Mouse (Mus musculus) ovary, postnatal 14 days (tissue): ENCODE measurements at regions not wholly inside any gene's neighbourhood (a gene's known extent, or its start where the extent isn't known, plus 50 kb on each side); places are given as distances from the start of the nearest gene placed in this dataset.

ENCODE experiments used
- DNase-seq: peaks from one replicate; pipeline ENCODE4 v3.0.0; 2022; ENCODE audit warnings: low spot score

DNA sequence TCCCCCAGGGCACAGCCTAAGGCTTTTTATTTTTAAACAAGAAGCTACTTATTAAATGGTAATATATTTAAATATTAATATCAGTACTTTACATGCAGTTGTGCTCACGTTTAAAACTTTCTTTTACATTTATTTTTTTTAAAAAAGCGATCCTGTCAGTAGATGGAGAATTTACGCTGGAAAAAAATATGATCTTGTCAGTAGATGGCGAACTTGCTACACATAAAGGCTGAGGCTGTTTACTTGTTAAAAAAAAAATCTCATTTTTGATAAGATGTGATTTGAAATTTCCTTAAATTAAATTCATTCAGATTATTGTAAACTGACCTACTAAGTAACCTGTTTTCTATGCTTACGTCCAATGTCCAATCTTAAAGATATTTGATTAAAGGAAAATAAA is 441.7 kb upstream of the BB014433 start:
- DNase-seq = no peak

DNA sequence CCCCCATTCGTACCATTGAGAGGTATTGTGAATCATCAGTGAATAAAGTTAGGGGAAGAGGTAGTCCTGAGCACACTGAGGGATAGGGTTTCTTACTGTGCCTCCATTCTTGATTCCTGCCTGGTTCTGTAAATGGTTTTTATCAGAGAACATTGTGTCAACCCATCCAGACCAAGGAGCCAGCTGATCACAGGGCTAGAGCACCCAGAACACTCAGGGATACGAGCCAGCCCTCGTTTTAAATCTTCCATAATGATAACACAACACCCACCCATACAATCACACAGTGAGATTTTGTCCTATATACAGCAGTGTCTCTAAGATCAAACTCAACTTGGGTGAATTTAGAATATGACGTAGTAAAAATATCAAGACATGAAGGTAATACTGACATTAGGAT is 424.7 kb upstream of the BB014433 start:
- no peak for DNase-seq

DNA sequence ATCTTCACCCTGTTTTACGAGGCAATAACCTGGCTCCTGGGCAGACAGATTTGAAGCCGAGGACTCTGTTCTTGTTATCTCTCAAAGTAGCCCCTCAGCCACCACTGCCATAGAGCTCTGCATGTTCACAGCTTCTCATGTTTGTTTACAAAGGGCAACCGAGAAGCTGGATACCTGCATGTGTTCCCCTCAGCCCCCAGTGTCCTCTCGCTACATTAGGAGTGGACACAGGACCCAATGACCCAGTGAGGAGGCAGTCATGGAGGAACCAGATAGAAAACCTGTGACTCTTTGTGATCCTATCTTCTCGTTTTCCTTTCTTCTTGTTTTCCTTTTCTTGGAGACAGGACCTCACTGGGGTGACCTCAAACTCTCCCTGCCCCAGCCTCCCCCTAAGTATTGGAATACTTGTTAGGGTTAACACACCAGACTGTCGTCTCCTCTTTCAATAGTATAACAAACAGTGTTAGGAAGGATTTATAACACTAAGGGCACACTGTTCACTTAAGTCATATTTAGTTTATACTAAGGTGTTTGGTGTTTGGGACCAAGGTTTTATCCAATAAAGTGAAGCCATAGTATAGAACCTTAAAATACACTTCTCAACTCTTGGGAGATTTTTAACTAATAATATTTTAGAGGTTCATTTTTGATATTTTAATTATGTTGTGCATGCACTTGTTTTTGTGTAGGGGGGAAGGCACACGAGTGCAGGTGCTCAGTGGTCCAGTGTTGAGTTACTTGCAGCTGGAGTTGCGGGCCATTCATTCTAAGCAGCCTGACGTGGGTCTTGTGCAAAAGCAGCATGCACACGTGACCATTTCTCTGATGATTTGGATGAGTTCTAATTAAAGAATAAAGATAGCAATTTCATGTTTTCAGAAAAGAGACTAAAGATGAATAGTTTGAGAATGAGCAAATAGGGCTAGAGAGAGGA is 422.9 kb upstream of the BB014433 start:
- no peak for DNase-seq

DNA sequence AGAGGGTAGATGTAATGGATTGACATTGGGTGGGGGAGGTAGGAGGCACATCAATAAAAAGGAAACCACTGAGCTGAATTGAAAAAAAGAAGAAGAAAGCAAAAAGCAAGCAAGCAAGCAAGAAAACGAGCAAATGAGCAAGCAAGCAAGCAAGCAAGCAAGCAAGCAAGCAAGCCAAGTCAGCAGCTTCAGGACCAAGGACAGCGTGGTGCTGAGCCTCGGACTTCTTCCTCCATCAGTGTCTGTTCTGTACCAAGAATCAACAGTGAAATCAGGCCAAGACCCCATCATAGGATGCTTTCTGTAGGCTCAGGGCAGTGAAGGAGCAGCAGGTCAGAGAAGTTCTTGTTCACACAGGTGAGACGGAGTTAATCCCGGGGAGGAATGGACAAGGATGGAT is 392.7 kb upstream of the BB014433 start:
- peak; percentile 21 for DNase-seq

DNA sequence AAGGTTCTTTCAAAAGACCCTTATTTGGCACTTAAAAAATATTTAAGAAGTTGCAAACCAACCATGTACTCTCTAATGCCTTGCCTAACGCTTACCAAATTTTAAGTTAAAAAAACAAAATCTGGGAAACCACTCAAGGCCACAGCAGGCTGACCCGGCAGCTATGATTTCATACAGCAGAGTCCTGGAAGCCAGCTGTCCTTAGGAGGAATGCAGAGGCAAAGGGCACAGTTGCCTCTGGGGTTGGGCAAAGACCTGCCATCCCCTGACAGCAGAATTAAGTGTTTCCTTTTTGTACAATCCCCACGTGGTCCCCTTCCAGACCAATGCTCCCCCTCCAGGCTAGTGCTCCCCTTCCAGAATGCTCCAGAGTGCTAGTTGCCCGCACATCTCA is 348.8 kb upstream of the BB014433 start:
- DNase-seq = no peak

DNA sequence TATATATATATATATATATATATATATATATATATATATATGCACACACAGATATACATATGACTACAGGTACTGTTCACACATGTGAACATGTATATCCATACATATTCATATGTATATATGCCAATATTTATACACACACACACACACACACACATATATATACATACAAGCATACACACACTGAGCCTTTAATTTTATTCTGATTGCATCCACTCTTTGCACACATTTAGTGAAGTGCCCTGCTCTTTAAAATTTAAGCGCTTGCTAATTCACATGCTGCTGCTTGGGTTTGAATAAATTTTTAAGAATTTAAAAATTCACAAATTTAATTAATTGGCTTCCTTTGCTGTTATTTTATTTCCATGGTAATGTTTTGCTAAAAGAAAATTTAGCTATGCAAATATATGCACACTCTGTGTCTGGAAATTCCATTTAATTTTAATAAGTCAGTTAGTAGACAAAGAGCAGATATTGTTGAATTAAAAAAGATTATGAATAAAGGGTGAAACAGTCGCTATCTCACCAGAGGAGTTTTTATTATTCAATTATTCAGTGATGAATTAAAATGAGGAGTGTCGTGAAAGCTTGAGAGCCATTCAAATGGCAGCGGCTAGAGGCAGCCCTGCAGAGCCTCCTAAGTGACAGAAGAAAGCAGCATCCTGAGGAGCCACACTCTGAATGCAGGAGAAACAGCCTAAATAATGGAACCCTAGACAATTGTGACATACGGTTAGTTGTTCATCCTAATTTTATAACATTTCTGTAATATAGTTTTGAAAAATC is 348.3 kb upstream of the BB014433 start:
- no peak for DNase-seq

DNA sequence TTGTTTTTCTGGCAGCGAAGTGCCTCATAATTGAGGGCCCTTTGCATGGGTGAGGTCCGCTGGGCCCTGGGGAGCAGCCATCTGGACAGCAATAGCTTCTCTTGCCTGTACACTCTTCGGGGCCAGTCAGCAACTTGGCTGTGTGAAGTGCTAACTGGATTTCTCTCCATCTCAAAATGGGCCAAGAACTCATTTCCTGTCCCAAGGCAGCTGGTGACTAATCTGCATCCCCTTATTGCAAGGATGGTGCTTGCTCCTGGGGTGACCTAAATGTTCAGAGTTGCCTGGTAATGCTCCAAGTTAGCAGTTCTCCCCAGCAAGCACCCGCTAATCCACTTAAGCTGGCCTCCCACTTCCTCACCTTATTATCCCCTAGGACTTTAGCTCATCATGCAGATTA is 346.2 kb upstream of the BB014433 start:
- no peak for DNase-seq

DNA sequence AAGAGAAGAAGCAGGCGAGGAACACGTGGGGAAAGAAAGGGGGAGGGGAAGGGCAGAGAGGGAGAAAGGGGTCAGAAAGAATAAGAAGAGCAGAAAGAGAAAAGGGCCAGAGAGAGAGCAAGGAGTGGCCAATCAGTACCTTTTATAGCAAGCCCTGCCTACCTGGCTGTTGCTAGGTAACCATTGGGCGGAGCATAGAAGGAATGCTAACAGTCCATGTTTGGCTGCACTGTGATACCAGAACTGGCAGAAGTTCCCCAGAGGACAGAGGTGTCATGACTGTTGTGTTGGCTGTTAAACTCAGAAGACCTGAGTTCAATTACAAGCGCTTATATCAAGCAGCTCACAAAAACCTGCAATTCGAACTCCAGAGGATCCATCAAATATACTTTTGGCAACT is 342.9 kb upstream of the BB014433 start:
- no peak for DNase-seq

DNA sequence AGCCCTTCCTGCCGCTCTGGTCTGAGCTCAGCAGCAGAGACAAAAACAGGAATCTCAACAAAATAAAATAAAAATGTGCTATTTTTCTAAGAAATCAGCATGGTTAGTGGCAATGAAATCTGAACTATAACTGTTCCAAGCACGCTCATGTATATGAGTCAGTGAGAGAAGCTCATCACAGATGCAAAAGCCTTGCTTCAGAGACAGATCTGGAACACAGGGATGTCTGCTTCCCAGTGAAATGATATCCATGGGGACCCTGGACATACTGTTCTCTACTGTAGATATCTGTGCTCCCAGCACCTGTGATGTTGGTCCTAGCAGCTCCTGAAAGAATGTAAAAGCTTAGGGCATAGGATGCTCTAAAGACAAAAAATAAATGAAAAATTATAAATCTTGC is 321.2 kb upstream of the BB014433 start:
- DNase-seq = no peak

DNA sequence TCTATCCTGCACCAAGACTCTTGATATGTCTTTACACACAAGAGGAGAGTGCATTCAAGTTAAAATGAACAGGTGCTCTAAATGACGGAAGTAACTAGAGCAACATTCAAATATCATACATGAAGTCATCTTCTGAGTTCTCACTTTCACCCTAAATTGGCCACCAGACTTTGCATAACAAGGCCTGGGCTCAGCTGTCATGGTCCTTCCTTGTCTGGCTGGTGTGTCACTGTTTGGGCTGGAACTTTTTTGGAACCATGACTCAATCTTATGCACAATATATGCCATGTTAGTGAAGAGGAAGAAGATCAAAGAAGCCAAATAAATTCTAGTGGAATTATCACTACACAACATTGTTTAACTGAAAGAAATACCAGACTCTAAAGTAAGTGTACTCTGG is 318.7 kb upstream of the BB014433 start:
- DNase-seq = no peak

DNA sequence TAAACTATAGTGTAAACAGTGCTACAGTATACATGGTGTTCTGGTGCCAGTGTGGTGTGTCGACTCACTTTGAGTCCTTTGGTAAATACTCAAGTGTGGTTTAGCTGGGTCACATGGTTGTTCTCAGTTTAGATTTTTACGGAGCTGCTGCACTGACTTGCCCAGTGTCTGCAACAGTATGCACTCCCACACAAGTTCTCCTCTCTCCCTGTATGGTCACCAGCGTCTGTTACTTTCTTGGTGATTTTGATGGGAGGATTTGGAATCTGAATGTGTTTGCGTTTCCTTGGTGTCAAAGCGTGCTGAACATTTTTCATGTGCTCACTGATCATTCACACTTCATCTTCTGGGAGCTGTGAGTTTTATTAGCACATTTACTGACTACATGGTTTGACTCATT is 298.3 kb upstream of the BB014433 start:
- no peak for DNase-seq

DNA sequence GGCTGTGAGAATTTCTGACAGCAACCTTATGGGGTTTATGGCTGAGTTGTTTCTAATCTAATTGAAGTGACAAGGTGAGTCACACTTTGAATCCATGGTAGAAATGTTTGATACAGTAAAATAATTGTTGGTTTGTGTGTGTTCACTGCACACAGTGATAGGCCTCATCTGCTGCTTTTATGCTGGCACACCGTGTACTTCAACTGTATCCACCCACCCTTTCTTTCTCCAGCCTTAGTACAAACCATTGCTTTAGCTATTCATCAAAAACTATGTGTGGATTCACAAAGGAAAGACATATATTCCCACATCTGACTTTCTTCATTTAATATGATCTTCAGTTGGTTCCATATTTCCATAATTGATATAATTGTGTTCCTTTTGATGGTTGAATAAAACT is 297.7 kb upstream of the BB014433 start:
- DNase-seq = no peak

DNA sequence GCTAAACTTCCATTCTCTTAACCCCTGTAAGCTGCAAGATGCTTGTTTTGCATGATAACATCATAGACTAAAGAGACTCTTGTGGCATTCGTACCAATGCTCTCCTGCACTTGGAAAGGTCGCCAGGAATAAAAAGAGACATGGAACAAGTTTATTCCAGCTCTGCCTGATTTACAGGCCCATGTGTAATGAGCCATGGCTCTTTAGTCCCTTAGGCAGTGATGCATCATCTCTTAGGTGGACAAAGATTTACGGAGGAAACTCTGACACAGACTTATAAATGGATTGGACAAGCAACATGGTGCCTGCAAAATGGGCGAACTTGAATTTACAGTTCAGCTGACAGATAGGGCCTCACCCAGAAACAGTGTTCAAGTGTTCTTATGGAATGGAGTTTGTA is 288.7 kb upstream of the BB014433 start:
- DNase-seq = no peak

DNA sequence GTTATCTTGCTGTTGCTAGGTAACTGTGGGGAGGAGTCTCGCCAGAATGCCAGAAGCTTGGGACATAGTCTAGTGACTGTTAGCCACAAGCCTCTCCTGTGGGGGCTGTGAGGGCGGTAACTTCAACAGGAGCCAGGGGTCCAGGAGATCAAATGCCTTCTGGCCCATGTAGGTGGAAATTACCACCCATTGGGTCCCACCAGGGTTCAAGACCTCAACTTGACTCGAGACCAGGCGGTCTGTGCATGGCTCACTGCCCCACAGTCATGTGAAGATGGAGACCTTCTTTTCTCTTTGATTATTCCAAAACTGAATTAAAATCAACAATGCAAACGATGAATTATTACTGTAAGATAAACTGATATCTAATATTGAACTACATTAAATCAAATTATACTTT is 281.4 kb upstream of the BB014433 start:
- DNase-seq = no peak

DNA sequence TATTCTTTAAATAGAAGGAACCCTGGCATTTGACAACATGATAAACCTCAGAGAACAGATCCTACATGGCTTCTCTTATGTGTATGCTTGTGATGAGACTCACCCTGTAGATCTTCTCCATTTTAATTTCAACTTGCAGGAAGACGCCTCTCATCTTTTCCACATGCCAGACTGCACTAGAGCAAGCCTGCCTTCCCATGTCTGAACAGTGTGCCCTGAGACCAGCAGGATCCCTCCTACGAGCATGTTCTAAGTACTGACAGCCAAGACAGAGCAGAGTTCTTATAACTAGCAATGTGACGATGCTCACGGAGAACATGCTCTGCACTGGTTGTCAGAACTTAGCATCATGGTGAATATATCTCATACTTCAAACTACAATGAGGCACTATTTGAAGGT is 277.5 kb upstream of the BB014433 start:
- no peak for DNase-seq

DNA sequence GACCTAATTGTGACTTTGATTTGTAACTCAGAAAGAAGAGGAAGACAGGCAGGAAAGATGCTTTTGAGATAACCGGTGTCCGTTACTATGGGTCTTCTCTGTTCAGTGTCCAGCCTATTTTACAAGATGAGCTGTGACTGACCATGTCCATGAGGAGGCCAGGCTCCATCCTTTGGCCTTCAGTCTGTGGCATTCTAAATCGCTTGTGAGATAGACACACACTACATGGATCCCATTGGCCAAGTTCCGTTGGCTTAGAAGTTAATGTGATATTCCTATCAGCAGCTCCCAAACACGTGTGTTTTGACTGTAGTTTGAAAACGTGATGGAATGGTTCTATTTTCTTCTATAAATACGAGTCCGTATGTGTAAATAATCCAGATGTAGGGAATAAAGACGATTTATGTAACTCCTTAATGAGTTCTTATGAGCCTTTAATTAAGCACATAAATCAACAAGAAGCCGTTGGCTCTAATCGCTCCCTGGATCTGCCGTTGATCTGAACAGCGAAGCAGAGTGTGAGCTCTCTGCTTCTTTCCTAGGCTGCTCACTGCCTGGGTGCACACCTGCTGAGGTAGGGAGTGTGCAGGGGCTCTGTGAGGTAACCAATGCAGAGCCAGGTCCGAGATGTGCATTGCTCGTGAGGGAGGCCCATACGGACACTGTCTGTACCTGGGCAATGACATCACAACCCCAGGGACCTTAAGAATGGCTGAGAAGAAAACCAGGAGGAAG is 272.4 kb upstream of the BB014433 start:
- DNase-seq = no peak

DNA sequence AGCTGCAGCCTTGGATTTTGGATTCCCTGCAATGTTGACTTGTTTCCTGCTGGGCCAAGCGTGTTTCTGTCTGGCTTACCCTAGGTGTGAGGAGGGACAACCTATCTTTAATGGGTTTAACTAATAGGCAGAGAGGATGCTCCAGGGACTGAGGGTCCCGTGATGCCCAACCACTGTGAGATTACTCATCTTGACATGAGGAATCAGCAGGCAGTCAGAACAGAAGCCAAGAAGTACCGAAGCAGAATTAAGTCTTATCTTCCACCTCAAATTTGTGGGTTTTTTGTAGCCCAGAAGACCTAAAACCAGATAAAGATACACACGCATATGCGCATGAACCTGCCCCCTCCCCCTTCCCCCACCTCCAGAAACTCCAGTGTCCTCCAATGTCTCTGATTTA is 267.6 kb upstream of the BB014433 start:
- no peak for DNase-seq

DNA sequence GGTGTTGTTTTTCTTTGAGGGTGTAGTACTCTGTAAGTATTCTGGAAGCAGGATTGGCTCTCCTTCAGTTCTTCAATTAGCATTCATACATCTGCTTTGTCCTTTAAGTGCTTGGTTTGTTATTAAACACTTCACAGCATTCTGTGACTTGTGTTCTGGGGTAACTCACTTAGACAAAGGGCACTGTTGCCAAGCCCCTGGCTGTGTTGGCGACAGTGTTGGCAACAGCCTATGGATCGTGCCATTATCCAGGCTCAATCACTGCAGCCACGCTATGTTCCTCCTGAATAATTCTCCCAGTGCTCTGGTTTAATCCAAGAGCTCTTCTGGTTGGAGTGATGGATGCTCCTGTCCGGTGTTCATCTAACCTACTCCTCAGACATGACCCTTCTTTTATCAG is 265.6 kb upstream of the BB014433 start:
- DNase-seq = no peak

DNA sequence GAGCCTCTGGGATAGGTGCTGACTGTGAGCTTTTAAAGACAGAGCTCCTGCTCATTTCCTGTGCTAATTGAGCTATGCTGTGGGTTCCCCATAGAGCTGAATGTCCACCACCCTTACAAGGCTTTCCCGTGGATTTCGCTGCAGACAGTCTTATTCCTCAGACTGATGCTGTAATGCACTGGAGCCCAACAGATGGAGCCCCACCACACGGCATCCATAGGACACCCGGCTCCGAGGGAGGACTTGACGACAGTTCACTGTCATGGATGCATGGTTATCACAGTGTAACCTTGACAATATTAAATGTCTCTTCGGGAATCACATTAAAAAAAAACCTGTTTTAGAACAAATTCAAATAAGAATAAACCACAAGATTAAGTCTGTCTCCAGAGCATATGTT is 265.2 kb upstream of the BB014433 start:
- no peak for DNase-seq

DNA sequence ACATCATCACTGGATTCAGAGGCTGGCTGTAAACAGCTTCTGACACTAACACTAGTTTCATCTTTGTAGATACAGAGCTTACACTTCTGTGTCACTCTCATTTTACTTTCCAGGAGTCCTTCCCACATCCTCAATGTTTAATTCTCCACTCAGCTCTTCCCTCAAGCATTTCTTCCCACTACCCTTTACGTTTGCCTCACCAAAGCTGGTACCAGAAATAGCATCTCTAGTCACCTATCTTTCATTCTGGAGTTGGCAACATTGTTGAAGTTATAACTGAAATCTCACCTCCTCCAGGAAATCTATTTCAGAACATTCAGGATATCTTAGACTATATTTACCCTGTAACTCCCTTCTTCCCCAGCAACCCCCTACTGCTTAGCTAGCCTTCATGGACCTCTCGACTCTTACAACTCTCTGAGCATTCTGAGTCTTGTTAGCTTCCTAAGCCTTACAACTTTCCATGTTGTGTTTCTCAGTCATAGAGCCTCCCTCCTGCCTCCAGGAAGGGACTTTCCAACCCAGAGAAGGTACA is 258.3 kb upstream of the BB014433 start:
- DNase-seq = no peak

DNA sequence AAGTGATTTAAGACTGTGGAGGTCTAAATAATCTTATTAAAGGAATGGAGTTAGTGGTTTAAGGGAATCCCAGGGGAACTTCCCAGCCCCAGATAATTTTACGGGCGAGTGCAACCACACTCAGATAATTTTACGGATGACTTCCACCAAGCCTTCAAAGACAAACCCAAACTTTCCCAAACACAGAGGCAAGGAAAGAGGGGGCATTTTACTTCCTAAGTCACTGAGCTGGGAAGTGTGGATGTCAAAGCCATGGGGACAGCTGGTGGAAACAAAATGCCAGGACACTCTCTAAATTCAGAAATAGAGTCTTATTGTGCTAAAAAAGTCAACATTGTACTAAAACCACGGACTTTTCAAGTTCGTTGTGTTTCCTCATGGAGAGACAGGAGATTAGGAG is 227.9 kb upstream of the BB014433 start:
- DNase-seq = no peak

DNA sequence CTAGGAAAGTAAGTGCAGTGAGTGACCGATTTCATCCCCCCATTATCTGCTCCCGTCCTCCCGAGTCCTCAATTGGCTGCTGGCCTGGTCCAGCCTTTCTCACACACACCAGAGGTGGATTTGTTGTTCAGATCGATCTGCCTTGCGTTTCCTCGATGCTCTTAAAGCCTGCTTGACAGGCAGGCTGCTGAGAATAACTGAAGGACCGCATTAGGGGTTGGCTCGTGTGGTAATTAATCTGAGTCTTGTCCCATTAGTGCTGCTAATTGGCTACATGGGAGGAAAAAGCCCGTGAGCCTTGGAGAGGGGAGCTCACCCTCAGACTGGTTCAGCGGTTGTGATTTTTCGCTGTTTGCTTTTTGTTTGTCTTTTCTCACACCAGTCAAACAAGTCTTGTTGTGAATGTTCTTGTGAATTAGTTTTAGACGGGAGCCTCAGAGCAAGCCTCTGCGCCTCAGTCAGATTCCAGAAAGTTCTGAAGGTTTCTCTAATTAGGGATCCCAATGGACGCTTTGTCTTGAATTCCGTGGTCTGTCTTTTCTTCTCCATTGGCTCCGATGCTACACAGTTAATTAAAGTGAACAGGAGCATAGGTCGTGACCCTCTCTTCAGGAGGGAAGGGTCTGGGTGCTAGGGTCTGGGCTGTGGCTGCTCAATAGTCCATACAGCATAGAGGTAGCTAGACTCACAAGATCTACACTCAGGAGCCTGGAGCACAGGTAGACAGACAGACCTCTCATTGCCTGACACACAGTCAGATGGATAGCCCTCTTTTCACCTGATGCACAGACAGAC is 226.1 kb upstream of the BB014433 start:
- no peak for DNase-seq
